Mouse (Mus musculus) liver, postnatal 0 days (tissue): Measurements from ENCODE around the gene Iqcg.

Experiments used
- CTCF ChIP-seq: sonication (generic); IDR thresholded peaks from 2 replicates; pipeline ENCODE4 v1.5.1; 2016; ENCODE audit warnings: antibody characterized with exemption, low read depth
- EP300 ChIP-seq: IDR thresholded peaks from 2 replicates; pipeline ENCODE4 v1.6.1; 2016; ENCODE audit warnings: antibody characterized with exemption, low read depth, mild to moderate bottlenecking

GRCm38 (mm10) chr16:33048686-33049085 is 7.3 kb downstream of the Iqcg start:
- TF ChIP-seq CTCF (no peak), EP300 (no peak)
